Mouse (Mus musculus) kidney, postnatal 0 days (tissue): ENCODE measurements around the gene Slamf9. TPM values are rescaled to one million over a fixed set of nuclear protein-coding genes. Genes with fewer than 3 reads are reported as not detected.

Experiments
- ATAC-seq: fragments of 200-750 bp; cut with Nextera tagmentation; replicated peaks from 2 replicates; pipeline ENCODE4 v1.8.0; 2017; ENCODE audit warnings: low read depth, moderate number of reproducible peaks, moderate TSS enrichment, moderate library complexity; ENCODE audit not compliant: low FRiP score
- DNase-seq: peaks from one replicate; pipeline ENCODE4 v3.0.0-alpha.2; 2016; ENCODE audit warnings: low spot score
- H3K27ac ChIP-seq: fragments of 300-500 bp; sonication (generic); 2 replicates; pipeline ENCODE4 v1.5.1; 2014; ENCODE audit warnings: mild to moderate bottlenecking
- H3K27me3 ChIP-seq: fragments of 300-500 bp; sonication (generic); 2 replicates; pipeline ENCODE4 v1.6.1; 2014; ENCODE audit warnings: low read length, mixed read lengths; ENCODE audit not compliant: insufficient read depth
- H3K36me3 ChIP-seq: fragments of 300-500 bp; sonication (generic); 2 replicates; pipeline ENCODE4 v1.6.1; 2014; ENCODE audit warnings: low read length, mixed read lengths; ENCODE audit not compliant: insufficient read depth
- H3K4me1 ChIP-seq: fragments of 300-500 bp; sonication (generic); replicated peaks from 2 replicates; pipeline ENCODE4 v1.6.1; 2014; ENCODE audit warnings: antibody characterized with exemption, low read length, mixed read lengths; ENCODE audit not compliant: insufficient read depth
- H3K4me2 ChIP-seq: fragments of 300-500 bp; sonication (generic); 2 replicates; pipeline ENCODE4 v1.6.1; 2014; ENCODE audit warnings: mild to moderate bottlenecking, low read length, moderate library complexity, mixed read lengths
- H3K4me3 ChIP-seq: fragments of 300-500 bp; sonication (generic); replicated peaks from 2 replicates; pipeline ENCODE4 v1.5.1; 2014; ENCODE audit warnings: low read depth, low read length
- H3K9ac ChIP-seq: fragments of 300-500 bp; sonication (generic); 2 replicates; pipeline ENCODE4 v1.6.1; 2014; ENCODE audit warnings: low read depth, low read length
- H3K9me3 ChIP-seq: fragments of 300-500 bp; sonication (generic); replicated peaks from 2 replicates; pipeline ENCODE4 v1.6.1; 2016; ENCODE audit warnings: low read length, inconsistent platforms, mixed read lengths
- CTCF ChIP-seq: IDR thresholded peaks from 2 replicates; pipeline ENCODE4 v1.5.1; 2016; ENCODE audit warnings: antibody characterized with exemption, low read depth, mild to moderate bottlenecking, moderate library complexity
- WGBS: fragments of 180-500 bp; shearing (Covaris S2); extraction: QIAGEN DNeasy Blood & Tissue Kit; methylation state at CpG from one replicate; pipeline ENCODE4 v1.1.7; 2014; 5-methylcytosine and 5-hydroxymethylcytosine counted together
- polyA plus RNA-seq: library from polyadenylated mRNA; unstranded; fragments of >200 nt; fragmentation: Nextera tagmentation; extraction: Ambion mirVana; gene quantifications from 2 replicates; pipeline ENCODE4 v1.2.1, GENCODE M21; 2015

Slamf9 gene
- polyA plus RNA-seq, 1 experiment from 2014 or later: 2.3 TPM

DNA sequence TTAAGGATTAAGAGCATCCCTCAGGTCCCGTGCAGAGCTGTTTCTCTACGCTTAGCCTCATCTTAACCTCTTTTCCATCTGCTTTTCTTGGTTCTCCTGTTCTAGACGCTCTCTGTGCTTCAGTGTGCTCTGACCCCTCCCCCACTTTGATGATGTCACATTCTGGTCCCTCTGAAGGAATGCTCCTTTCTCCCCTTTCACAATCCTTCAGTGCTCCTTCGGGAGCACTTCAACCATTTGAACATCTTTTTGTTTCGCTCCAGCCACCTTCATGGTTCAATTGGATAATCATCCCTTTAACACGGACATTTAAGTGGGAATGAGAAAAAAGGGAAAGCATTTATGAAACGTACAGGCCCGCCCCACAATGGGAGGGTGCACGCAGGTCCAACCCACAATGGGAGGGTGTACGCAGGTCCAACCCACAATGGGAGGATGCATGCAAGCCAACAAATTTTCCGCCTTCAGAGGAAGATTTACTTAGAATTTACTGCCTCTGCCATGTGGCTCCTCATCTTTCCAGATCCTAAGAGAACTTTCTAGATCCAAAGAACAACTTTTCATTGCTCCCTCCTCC, 6.8 kb upstream of the Slamf9 start:
- DNase-seq (no peak), ATAC-seq (no peak)
- Histone ChIP-seq H3K27me3 (no peaks in the 10 kb centered on the region), H3K27ac (no peak overlapping the region), H3K36me3 (no peaks in the 10 kb centered on the region), H3K4me1 (peaks cover 6% of the 10 kb centered on the region; the same call in 1 of the 2 replicates), H3K4me3 (no peak overlapping the region), H3K4me2 (no peak overlapping the region), H3K9me3 (no peaks in the 10 kb centered on the region), H3K9ac (no peak overlapping the region)
- 84% methylated on average over 11 of the region's 11 CpGs for WGBS
- no peak for TF ChIP-seq CTCF

GRCm38 (mm10) chr1:172469373-172469772, 5.8 kb upstream of the Slamf9 start:
- DNase-seq (peak; percentile 55), ATAC-seq (no peak)
- Histone ChIP-seq H3K36me3 (no peaks in the 10 kb centered on the region), H3K9me3 (no peaks in the 10 kb centered on the region), H3K4me2 (no peak overlapping the region), H3K4me1 (peaks cover 6% of the 10 kb centered on the region; the same call in 1 of the 2 replicates), H3K9ac (no peak overlapping the region), H3K27me3 (no peaks in the 10 kb centered on the region), H3K4me3 (no peak overlapping the region), H3K27ac (no peak overlapping the region; the same call in 1 of the 2 replicates)
- no peak for TF ChIP-seq CTCF
- WGBS: 23% methylated on average over 5 of the region's 5 CpGs

- H3K36me3 ChIP-seq: no peaks in the 10 kb centered on the region
- H3K4me1 ChIP-seq: peaks cover 6% of the 10 kb centered on the region; the same call in 1 of the 2 replicates
- no peak overlapping the region for H3K4me2 ChIP-seq
- H3K9ac ChIP-seq: no peak overlapping the region
- no peak overlapping the region for H3K4me3 ChIP-seq
- no peaks in the 10 kb centered on the region for H3K9me3 ChIP-seq
- H3K27me3 ChIP-seq: no peaks in the 10 kb centered on the region
- WGBS: 42% methylated on average over 8 of the region's 8 CpGs
- no peak for DNase-seq
- no peak; the same call in 1 of the 2 replicates for ATAC-seq
- peak overlapping the region; percentile 14; the same call in 1 of the 2 replicates for H3K27ac ChIP-seq
- no peak for TF ChIP-seq CTCF
Observed at GRCm38 (mm10) chr1:172469810-172470448, 5.2 kb upstream of the Slamf9 start.

GRCm38 (mm10) chr1:172472909-172473308, 2.2 kb upstream of the Slamf9 start:
- Histone ChIP-seq H3K4me2 (no peak overlapping the region), H3K4me3 (no peak overlapping the region), H3K9me3 (no peaks in the 10 kb centered on the region), H3K9ac (no peak overlapping the region), H3K27me3 (no peaks in the 10 kb centered on the region), H3K36me3 (no peaks in the 10 kb centered on the region), H3K27ac (no peak overlapping the region), H3K4me1 (peaks cover 6% of the 10 kb centered on the region; the same call in 1 of the 2 replicates)
- TF ChIP-seq CTCF: no peak
- DNase-seq (no peak), ATAC-seq (no peak)

DNA sequence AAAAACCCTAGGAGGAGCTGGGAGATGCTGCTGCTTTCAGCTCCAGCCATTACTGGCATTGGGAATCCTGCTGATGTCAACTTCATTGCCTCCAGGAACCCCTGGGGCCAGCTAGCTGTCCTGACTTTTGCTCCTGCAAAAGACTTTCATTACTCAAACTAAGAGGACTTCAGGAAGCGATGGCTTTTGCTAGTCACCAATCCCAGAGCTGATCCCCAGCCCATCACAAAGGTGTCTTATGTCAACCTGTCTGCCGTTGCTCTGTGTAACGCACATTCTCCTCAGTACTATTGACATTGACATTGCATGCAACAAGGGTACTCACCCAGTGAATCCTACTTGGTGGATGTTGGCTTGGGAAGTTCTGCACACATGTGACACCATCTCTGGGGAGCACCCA, 962 bp upstream of the Slamf9 start:
- ATAC-seq (no peak), DNase-seq (no peak)
- H3K9me3 ChIP-seq: no peaks in the 10 kb centered on the region
- no peak overlapping the region for H3K4me3 ChIP-seq
- peaks cover 6% of the 10 kb centered on the region; the same call in 1 of the 2 replicates for H3K4me1 ChIP-seq
- H3K27me3 ChIP-seq: no peaks in the 10 kb centered on the region
- H3K27ac ChIP-seq: no peak overlapping the region
- H3K9ac ChIP-seq: no peak overlapping the region
- 72% methylated on average over 3 of the region's 3 CpGs for WGBS
- TF ChIP-seq CTCF: no peak
- no peaks in the 10 kb centered on the region for H3K36me3 ChIP-seq
- H3K4me2 ChIP-seq: no peak overlapping the region

DNA sequence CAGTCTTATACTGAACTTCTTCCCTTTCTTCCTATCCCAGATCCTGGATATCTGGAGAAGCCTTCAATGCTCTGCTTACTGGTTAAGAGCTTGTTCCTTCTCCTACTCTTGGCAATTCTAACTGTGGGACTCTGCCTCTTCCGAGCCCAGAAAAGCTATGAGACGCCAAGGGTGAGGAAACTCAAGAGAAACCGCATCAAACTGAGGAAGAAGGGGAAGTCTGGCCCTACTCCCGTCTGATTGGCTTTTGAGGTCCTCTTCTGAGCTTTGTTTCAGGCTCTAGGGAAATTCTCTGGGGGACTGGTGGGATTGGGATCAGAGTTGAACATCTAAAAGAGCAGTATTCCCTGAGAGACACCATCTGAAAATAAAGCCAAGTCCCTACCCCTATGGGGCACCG, 2.9 kb downstream of the Slamf9 start:
- no peak overlapping the region for H3K4me3 ChIP-seq
- no peaks in the 10 kb centered on the region for H3K4me1 ChIP-seq
- 81% methylated on average over 5 of the region's 5 CpGs for WGBS
- DNase-seq (no peak), ATAC-seq (no peak)
- H3K27me3 ChIP-seq: no peaks in the 10 kb centered on the region
- no peaks in the 10 kb centered on the region for H3K9me3 ChIP-seq
- H3K27ac ChIP-seq: no peak overlapping the region
- H3K36me3 ChIP-seq: no peaks in the 10 kb centered on the region
- no peak overlapping the region for H3K4me2 ChIP-seq
- no peak overlapping the region for H3K9ac ChIP-seq
- TF ChIP-seq CTCF: no peak
